Mouse (Mus musculus) heart, postnatal 10 days (tissue): ENCODE results near the gene Setmar. TPM values are rescaled to one million over a fixed set of nuclear protein-coding genes. Genes with fewer than 3 reads are reported as not detected.
A peak's percentile ranks its signal among the peaks of the same experiment; 100 is the strongest.

Experiments used
- DNase-seq, 2 experiments: peaks; one replicate each; pipeline ENCODE4 v3.0.0; 2021
- intact Hi-C: fragments of 180-260 bp; cut with DNase I; formaldehyde crosslinking; loops from one replicate; pipeline ENCODE4 v1.15.1; 2025
- total RNA-seq, 2 experiments: library from RNA; stranded (reverse); gene quantifications; 2 replicates each; pipeline ENCODE4 v1.2.3; 2021

The Setmar gene
- 1 to 10 TPM; 3.8 to 3.9 TPM for total RNA-seq

GRCm38 (mm10) chr6:108064918-108065526 lies at the start of gene Setmar:
TSS of gene Setmar (plus strand) at chr6:108065045.
- intact Hi-C loops = loop anchor here (10.0 kb wide), 1 partner anchor 310 kb away; no protein-coding TSS in a partner anchor
- DNase-seq = peak; percentile 97 to 98

- DNase-seq = no peak
- intact Hi-C loops = no loop called here
Measured at GRCm38 (mm10) chr6:108021646-108022045, 43.2 kb upstream of the Setmar start.

DNA sequence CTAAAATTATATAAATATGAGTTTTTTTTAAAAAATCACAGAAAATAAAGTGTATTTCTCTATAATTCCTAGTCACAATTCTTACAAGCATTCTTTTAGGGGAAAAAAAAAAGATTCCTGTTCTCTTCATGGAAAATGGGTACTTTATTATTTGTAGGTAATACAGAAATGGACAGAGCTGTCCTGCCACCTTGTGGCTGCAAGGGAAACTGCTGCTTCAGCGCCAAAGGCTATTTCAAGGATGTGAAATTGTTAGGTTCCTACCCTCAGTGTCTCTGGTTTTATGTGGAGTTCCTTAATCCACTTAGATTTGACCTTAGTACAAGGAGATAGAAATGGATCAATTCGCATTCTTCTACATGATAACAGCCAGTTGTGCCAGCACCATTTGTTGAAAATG lies 9.8 kb upstream of the Setmar start:
- DNase-seq = peak; percentile 30 to 58
- intact Hi-C loops = loop anchor here (5.0 kb wide), 1 partner anchor 1253 kb away; the partner anchor contains the start of gene Crbn

DNA sequence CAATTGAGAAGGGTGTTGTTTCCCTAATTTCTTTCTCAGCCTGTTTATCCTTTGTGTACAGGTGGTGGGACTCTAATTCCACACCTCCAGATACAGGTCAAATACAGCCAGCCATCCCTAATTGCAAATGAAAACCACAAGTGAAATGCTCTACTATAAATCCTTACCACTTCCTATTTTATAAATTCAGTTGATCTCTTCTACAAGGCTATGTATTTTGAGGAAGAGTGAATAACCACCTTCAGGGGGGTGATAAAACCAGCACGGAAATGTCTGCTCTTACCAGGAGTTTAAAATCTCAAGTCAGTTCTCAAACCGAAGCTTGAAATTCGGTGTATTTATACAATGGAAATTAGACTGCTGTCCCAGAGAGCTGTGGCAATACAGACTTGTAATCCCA lies 8.9 kb upstream of the Setmar start:
- intact Hi-C loops = loop anchor here (5.0 kb wide), 1 partner anchor 1254 kb away; the partner anchor contains the start of gene Crbn

DNA sequence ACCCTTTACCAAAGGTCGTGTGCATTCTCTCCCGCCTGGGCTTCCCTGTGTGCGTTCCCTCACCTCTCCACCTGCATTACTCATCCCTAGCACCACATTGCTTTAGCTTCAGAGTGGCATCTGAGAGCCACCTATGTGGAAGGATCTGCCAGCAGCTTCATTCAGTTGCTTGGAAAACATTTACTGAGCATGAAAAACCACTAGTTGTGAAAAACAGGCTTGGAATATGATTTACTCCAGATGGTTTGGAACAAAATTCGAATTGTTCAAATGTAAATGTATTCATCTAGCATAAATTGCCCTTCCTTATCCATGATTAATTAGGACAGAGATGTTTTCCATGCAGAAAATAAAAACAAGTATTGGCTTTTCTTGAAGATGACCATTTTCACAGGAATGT lies 7.5 kb upstream of the Setmar start:
- intact Hi-C loops = loop anchor here (5.0 kb wide), 1 partner anchor 1255 kb away; the partner anchor contains the start of gene Crbn
- DNase-seq = no peak

More for the DNA sequence above, 8.9 kb upstream of the Setmar start:
- no peak for DNase-seq

- no peak for DNase-seq
- intact Hi-C loops = loop anchor here (5.0 kb wide), 1 partner anchor 1256 kb away; the partner anchor contains the start of gene Crbn
Measured at GRCm38 (mm10) chr6:108058066-108058465, 6.8 kb upstream of the Setmar start.

DNA sequence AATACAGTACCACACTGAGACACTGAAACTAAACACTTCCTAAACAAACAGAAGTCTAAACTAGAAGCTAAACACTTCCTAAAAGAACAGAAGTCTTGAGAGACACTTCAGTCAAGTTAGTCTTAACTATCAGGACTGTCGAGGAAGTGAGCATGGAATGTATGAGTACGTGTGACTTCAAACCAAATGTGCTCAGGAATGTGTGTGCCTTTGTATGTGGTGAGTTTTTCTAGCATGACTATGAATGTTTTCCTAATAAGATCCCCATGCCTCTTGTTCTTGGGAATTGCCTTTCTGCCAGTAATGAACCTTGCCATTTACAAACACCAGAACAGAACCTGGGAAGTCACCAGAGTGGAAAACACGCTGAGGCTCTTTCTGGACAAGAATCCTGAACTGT lies 3.7 kb upstream of the Setmar start:
- intact Hi-C loops = loop anchor here (10.0 kb wide), 1 partner anchor 306 kb away; no protein-coding TSS in a partner anchor
- no peak for DNase-seq

DNA sequence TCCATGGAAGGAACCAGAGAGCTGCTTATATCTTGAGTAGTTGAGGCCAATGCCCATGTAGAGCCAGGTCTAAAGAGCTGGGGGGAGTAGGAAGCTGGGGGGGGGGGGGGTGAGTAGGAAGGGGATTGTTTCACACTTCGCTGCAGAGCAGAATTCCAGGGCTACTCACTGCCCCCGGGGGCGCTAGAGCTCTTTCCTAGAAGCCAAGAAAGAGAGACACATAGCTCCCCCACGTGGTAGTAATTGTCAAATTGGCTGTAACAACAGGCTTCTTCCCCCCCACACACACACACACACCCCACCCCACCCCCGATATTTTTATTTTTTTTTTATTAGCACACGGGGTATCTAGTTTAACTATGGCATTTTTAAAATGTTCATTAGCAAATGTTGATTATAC lies 738 bp downstream of the Setmar start:
- intact Hi-C loops = loop anchor here (10.0 kb wide), 1 partner anchor 311 kb away; no protein-coding TSS in a partner anchor
- DNase-seq = peak; percentile 71 to 84

DNA sequence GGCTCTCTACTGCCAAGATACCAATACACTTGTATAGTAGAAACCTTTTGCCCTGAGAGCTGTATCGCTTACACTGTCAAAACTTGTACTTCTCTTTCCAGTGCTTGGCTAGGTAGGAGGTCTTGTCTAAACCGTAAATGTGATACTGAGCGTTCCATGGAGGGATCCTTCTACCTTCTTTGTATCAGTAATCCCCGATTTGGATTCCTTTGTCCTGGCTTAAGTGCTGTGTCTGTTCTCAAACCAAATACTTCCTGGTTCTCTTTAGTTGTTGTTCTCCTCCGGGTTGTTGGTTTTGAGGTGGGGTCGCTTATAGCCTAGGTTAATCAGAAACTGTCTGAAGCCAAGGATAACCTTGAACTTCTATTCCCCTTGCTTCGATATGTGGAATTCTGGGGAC lies 6.1 kb downstream of the Setmar start:
- DNase-seq = no peak
- intact Hi-C loops = no loop called here

- intact Hi-C loops = no loop called here
- no peak for DNase-seq
Measured at GRCm38 (mm10) chr6:108073071-108073470, 8.2 kb downstream of the Setmar start.

DNA sequence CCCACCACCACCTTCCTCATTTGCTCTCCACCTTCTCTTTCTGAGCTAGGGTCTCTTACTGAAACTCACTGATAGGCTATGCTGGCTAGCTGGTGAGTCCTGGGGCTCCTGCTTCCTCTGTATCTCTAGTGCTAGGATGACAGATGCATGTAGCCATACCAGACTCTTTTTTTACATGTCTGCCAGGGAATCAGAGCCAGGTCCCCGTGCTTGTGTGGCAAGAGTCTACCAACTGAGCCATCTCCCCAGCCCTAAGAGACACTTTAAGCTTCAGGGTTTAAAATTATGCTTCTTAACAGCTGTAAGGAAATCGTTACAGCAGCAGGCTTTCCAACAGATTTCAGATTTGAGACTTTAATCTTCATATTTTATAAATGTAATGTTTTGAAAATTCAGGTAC lies 9.1 kb downstream of the Setmar start:
- intact Hi-C loops = no loop called here
- no peak for DNase-seq

DNA sequence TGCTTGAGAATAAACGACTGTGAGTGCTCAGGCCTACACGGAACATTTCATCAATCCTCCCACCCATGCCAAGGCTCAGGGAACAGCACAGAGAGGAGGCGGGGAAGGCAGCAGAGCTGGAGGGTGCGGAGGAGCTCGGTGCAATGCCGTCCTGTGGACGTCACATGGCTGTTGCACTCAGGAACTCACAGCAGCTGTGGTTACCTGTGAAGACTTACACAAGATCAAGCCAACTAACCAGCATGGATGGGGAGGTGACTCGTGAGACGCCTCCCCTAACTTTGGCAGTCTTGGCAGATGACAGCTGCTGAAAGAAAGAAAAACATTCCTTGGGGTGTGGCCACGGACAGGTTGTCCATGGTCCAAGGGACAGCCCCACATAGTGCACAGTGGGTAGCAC lies 9.8 kb downstream of the Setmar start:
- intact Hi-C loops = no loop called here
- DNase-seq = no peak

- DNase-seq = no peak
- intact Hi-C loops = no loop called here
Measured at GRCm38 (mm10) chr6:108075857-108076256, 11.0 kb downstream of the Setmar start.

DNA sequence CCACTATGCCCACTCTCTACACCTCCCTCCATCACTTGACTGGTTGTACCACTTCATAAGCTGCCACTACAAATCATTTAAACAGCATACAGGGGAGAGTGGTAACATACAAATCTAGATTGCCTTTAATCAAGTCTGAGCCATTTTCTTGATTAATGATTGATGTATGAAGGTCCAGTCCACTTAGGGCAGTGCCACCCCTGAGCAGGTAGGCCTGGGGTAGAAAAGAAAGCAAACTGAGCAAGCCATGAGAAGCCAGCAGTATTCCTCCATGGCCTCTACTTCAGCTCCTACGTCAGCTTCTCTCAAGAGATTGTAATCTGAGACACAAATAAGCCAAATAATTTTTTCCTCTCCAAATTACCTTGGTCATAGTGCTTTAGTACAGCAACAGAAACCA lies 26.5 kb downstream of the Setmar start:
- intact Hi-C loops = no loop called here
- DNase-seq = no peak

DNA sequence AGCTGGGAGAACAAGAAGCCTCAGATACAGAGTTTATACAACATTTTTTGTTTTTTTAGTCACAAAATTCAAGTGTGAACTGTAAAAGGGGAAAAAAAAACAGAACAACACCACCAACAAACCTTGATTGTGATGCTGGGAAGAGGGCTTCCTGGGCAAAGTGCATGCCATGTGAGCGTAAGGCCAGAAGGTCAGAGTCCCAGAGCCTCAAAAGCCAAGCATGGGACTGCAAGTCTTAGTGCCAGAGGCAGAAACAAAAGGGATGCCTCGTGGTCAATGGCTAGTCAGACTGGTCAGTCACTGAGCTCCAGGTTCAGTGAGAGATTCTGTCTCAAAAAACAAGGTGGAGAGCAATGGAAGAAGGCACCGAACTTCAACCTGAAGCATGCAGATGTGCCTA lies 27.8 kb downstream of the Setmar start:
- no peak for DNase-seq
- intact Hi-C loops = no loop called here

- no peak for DNase-seq
- intact Hi-C loops = no loop called here
Measured at GRCm38 (mm10) chr6:108093449-108093848, 28.6 kb downstream of the Setmar start.

GRCm38 (mm10) chr6:108095445-108095844 lies 30.6 kb downstream of the Setmar start:
- intact Hi-C loops = loop anchor here (5.0 kb wide), 3 partner anchors 262 to 642 kb away; no protein-coding TSS in a partner anchor
- no peak for DNase-seq

DNA sequence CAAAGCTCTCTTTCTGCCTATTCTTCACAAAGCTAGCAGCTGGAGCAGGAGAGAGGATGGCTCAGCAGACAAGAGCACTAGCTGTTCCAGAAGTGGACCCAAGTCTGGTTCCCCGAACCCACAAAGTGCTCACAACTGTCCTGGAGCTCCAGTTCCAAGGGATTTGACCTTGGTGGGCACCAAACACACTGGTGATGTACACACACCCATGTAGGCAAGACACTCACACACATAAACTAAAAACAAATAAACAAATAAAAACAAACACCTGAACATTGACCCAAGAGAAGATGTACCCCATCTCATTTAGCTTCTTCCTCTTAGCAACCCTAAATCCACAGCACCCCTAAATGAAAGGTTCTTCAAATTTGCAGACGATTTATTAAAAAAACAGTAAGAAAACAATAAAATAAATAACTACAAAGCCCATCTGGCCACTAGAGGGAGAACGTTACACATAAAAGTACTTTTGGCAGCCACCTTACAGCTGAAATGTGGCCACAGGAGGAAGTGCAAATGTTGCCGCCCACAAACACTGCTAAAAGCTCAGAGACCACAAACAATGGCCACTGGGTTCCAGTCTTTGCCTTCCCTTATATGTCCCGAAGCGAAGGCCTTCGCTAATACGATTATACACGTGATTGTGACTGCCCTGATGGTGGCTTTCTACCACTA lies 33.5 kb downstream of the Setmar start:
- peak; percentile 77 to 87 for DNase-seq
- intact Hi-C loops = loop anchor here (1.0 to 5.0 kb wide), 6 partner anchors 134 to 639 kb away; no protein-coding TSS in a partner anchor

DNA sequence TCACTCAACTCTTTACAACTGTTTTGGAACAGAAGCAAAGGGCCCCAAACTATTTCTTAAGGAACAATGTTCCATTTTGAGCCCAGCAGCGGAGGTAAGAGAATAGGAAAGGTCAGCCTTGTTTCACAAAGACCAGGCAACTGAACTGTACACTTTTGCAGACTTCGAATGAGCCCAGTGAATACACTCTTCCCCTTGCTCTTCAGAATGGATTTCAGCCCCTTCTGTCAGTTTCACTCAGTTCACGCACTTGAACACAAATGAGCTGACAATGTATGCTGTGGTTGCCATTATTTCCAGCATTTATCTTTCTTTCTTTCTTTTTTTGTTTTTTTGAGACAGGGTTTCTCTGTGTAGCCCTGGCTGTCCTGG lies 34.0 kb downstream of the Setmar start:
- no peak for DNase-seq
- intact Hi-C loops = loop anchor here (1.0 to 5.0 kb wide), 6 partner anchors 134 to 638 kb away; no protein-coding TSS in a partner anchor

GRCm38 (mm10) chr6:108101936-108102830 lies 37.3 kb downstream of the Setmar start:
- intact Hi-C loops = loop anchor here (10.0 kb wide), 1 partner anchor 113 kb away; the partner anchor contains the start of gene Itpr1
- DNase-seq = peak; percentile 47 to 54

- intact Hi-C loops = loop anchor here (10.0 kb wide), 1 partner anchor 107 kb away; the partner anchor contains the start of gene Itpr1
- DNase-seq = no peak
Measured at GRCm38 (mm10) chr6:108107376-108107775, 42.5 kb downstream of the Setmar start.
